Mouse (Mus musculus) stomach, postnatal 0 days (tissue): ENCODE data around the gene Ap3s2. TPM values are rescaled to one million over a fixed set of nuclear protein-coding genes. Genes with fewer than 3 reads are reported as not detected.

Source experiments
- ATAC-seq: fragments of 200-750 bp; cut with Nextera tagmentation; 2 replicates; pipeline ENCODE4 v1.8.0; 2017; ENCODE audit not compliant: low FRiP score, low TSS enrichment
- DNase-seq: peaks from one replicate; pipeline ENCODE4 v3.0.0-alpha.2; 2016; ENCODE audit warnings: low spot score
- H3K27ac ChIP-seq: fragments of 300-500 bp; sonication (generic); replicated peaks from 2 replicates; pipeline ENCODE4 v1.5.1; 2014; ENCODE audit warnings: mild to moderate bottlenecking, control low read depth
- H3K27me3 ChIP-seq: fragments of 300-500 bp; sonication (generic); 2 replicates; pipeline ENCODE4 v1.6.1; 2014; ENCODE audit warnings: low read length; ENCODE audit not compliant: control insufficient read depth, insufficient read depth
- H3K36me3 ChIP-seq: fragments of 300-500 bp; sonication (generic); 2 replicates; pipeline ENCODE4 v1.6.1; 2014; ENCODE audit warnings: low read length, mixed read lengths; ENCODE audit not compliant: control insufficient read depth, insufficient read depth
- H3K4me1 ChIP-seq: fragments of 300-500 bp; sonication (generic); replicated peaks from 2 replicates; pipeline ENCODE4 v1.6.1; 2014; ENCODE audit warnings: antibody characterized with exemption; ENCODE audit not compliant: control insufficient read depth, insufficient read depth
- H3K4me2 ChIP-seq: fragments of 300-500 bp; sonication (generic); replicated peaks from 2 replicates; pipeline ENCODE4 v1.6.1; 2014; ENCODE audit warnings: low read depth, mild to moderate bottlenecking, control low read depth, moderate library complexity
- H3K4me3 ChIP-seq: fragments of 300-500 bp; sonication (generic); 2 replicates; pipeline ENCODE4 v1.5.1; 2014; ENCODE audit warnings: low read depth, low read length, control low read depth
- H3K9ac ChIP-seq: fragments of 300-500 bp; sonication (generic); 2 replicates; pipeline ENCODE4 v1.6.1; 2014; ENCODE audit warnings: mild to moderate bottlenecking, low read length, control low read depth, mixed read lengths
- H3K9me3 ChIP-seq: fragments of 300-500 bp; sonication (generic); 2 replicates; pipeline ENCODE4 v1.6.1; 2016; ENCODE audit warnings: low read length; ENCODE audit not compliant: control insufficient read depth
- CTCF ChIP-seq: IDR thresholded peaks from 2 replicates; pipeline ENCODE4 v1.5.1; 2016; ENCODE audit warnings: antibody characterized with exemption, low read depth, mild to moderate bottlenecking, moderate library complexity
- EP300 ChIP-seq: optimal IDR thresholded peaks from 2 replicates; pipeline ENCODE3; 2016; ENCODE audit warnings: antibody characterized with exemption
- WGBS: fragments of 180-500 bp; shearing (Covaris S2); extraction: QIAGEN DNeasy Blood & Tissue Kit; methylation state at CpG from one replicate; pipeline ENCODE4 v1.1.7; 2014; 5-methylcytosine and 5-hydroxymethylcytosine counted together
- polyA plus RNA-seq: library from polyadenylated mRNA; unstranded; fragments of >200 nt; fragmentation: Nextera tagmentation; extraction: Ambion mirVana; gene quantifications from 2 replicates; pipeline ENCODE4 v1.2.1, GENCODE M21; 2015

The Ap3s2 gene
- polyA plus RNA-seq, 1 experiment from 2014 or later = 17.8 TPM

DNA sequence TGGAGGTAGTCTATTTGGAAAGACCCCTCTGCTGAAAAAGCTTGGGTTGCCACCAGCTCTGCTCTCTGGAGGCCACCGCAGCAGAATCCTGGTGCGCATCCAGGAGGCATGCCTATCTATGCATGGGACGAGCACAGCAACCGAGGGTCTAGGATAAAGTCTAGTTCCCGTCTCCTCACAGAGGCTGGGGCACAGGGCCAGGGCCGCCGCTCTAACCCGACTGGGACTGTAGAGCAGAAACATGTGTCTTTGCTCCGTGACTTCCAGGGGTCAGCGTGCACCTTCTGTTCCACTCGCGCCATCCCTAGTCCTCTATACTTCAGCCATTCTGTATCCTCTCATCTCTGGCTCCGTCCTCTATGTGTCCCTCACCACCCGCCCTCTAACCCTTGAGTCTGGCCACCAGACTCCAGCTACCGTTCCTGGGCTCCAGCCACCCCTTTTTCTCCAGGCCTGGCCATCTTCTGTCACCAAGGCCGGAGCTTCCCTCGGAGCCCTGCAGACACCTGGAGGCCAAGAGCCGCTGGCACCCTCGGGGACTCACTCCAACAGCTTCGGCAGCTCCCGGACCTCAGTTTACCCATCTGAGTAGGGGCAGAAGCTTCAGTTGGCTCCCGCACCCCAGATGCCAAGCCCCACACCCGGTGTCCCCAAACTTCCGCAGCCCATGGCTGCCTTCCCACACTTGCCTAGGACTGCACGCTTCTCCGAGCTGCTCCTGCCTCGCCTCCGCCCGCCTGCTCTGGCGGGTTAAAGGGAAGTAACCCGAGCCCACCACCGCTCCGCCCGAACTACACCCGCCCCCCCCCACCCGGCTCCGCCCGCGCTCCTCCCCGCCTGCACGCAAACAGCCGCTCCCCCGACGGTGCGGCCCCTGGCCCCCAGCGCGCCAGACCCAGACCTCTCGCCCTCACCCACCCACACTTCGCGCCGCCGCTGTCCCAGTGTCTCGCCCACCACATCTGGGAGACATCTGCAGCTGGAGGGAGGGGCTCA, 72.7 kb downstream of the Ap3s2 start:
- ATAC-seq (peak; percentile 60; the same call in 1 of the 2 replicates), DNase-seq (peak; percentile 80)
- Histone ChIP-seq H3K36me3 (no peaks in the 10 kb centered on the region), H3K4me3 (peak overlapping the region; percentile 48), H3K9ac (peak overlapping the region; percentile 57), H3K4me1 (no peaks in the 10 kb centered on the region), H3K27me3 (no peaks in the 10 kb centered on the region), H3K9me3 (no peaks in the 10 kb centered on the region), H3K4me2 (peak overlapping the region; percentile 64), H3K27ac (peak overlapping the region; percentile 58; the same call in 1 of the 2 replicates)
- 11% methylated on average over 40 of the region's 53 CpGs for WGBS
- TF ChIP-seq EP300 = no peak
- no peak for TF ChIP-seq CTCF

DNA sequence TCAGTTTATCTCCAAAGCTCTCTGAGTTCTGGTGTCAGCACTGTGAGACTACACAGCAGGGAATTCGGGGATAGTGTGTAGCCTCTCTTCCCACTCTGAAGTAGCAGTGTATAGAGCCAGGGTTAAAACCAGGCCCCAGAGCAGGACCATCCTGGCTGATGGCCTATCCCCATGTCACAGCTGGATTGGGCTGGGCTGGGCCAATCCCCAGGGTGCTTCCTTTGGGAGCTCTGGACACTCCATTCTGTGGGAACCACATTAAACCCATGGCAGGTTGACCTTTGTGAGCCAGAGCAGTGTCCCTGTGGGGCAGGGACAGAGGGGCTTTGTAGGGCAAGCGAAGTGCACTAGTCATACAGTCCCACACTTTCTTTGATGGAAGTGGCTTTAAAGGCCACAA, 74.1 kb downstream of the Ap3s2 start:
- peak overlapping the region; percentile 64 for H3K4me2 ChIP-seq
- no peaks in the 10 kb centered on the region for H3K9me3 ChIP-seq
- peak overlapping the region; percentile 48; the same call in 1 of the 2 replicates for H3K4me3 ChIP-seq
- 72% methylated on average over 2 of the region's 2 CpGs for WGBS
- TF ChIP-seq EP300 (no peak), CTCF (no peak)
- no peak overlapping the region for H3K27ac ChIP-seq
- H3K27me3 ChIP-seq = no peaks in the 10 kb centered on the region
- H3K4me1 ChIP-seq = no peaks in the 10 kb centered on the region
- H3K9ac ChIP-seq = no peak overlapping the region
- no peaks in the 10 kb centered on the region; the same call in 1 of the 2 replicates for H3K36me3 ChIP-seq
- DNase-seq (no peak), ATAC-seq (no peak)

DNA sequence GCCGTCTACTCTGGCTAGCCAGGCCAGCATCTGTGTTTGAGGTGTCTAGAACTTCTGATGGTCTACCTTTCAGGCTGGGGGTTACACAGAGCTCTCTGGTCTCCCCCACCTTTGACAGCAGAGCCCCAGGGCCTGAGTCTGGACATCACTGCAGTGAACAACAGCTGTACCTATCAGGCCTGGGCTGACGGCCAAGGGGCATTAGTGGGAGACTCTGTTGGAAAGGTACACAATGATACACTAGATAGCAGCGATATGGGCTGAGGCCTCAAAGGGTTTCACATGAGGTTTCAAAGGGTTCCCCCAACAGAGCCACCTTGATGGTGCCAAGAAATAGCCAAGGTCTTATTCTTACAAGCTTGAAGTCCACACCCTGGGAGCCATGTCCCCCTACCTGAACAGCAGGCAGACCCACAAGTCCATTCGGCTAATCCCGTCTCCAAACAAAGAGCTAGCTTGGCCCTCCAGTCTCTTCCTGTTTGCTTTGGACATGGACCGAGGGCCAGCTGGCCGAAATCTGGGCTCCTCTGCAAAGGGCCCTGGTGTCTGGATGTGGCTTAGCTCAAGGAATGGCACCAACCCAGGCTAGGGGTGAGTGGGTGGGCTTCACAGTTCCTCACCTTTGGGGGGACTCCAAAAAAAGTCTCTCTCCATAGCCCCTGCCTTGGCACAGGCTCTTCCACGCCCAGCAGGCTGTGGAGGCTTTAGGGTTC, 76.2 kb downstream of the Ap3s2 start:
- ATAC-seq (peak; percentile 66), DNase-seq (peak; percentile 81)
- WGBS = 48% methylated on average over 8 of the region's 8 CpGs
- no peak overlapping the region for H3K4me3 ChIP-seq
- no peak overlapping the region for H3K9ac ChIP-seq
- H3K4me1 ChIP-seq = no peaks in the 10 kb centered on the region
- H3K27me3 ChIP-seq = no peaks in the 10 kb centered on the region
- H3K36me3 ChIP-seq = no peaks in the 10 kb centered on the region; the same call in 1 of the 2 replicates
- TF ChIP-seq CTCF (no peak), EP300 (no peak)
- H3K4me2 ChIP-seq = peak overlapping the region; percentile 29
- no peaks in the 10 kb centered on the region for H3K9me3 ChIP-seq
- H3K27ac ChIP-seq = peak overlapping the region; percentile 63; the same call in 1 of the 2 replicates

DNA sequence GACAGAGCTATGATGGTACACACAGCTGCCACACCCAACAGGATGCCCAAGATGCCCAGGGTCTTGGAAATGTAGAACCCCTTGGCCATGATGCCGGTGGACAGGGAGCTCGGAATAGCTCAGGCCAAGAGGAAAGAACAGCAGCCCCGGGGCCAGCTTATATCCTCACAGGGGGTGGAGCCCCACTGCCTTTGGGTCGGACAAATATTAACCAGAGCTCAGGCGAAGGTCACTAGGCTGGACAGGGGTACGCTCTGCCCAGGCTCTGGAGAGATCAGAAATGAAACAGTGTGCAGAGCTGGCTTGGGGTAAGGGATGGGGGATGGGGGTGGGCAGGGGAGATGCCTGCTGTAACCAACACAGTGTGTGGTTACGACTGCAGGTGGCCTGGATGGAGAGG, 78.3 kb downstream of the Ap3s2 start:
- 44% methylated on average over 7 of the region's 7 CpGs for WGBS
- no peak overlapping the region for H3K9ac ChIP-seq
- 0 out of 2 replicates have a peak, but pooled peaks have one; percentile 25 for ATAC-seq
- H3K27ac ChIP-seq = no peak overlapping the region; the same call in 1 of the 2 replicates
- H3K27me3 ChIP-seq = no peaks in the 10 kb centered on the region
- no peak overlapping the region for H3K4me3 ChIP-seq
- H3K36me3 ChIP-seq = no peaks in the 10 kb centered on the region; the same call in 1 of the 2 replicates
- H3K9me3 ChIP-seq = no peaks in the 10 kb centered on the region
- H3K4me1 ChIP-seq = no peaks in the 10 kb centered on the region
- peak overlapping the region; percentile 8; the same call in 1 of the 2 replicates for H3K4me2 ChIP-seq
- DNase-seq = peak; percentile 55
- no peak for TF ChIP-seq CTCF
- no peak for TF ChIP-seq EP300

DNA sequence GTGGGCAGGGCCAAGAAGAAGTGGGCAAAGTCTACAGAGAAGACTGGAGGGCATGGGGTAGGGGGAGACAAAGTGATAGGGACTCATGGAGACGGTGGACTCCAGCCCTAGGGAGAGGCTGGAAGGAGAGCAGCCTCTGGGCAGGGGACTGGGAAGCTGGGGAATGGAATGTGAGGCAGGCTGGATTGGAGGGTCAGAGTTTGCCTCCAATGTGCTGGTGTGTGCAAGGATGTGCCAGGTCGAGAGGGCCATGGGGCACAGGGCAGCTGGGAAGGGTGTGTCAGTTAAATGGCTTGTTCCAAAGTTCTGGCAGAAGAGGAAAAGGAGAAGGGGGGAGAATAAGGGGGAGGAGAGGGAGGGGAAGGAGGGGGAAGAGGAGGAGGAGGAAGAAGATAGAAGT, 83.2 kb downstream of the Ap3s2 start:
- Histone ChIP-seq H3K27ac (no peak overlapping the region), H3K9me3 (no peaks in the 10 kb centered on the region), H3K4me2 (no peak overlapping the region), H3K9ac (no peak overlapping the region), H3K4me3 (no peak overlapping the region), H3K4me1 (no peaks in the 10 kb centered on the region), H3K27me3 (no peaks in the 10 kb centered on the region), H3K36me3 (no peaks in the 10 kb centered on the region; the same call in 1 of the 2 replicates)
- WGBS = 43% methylated on average over 2 of the region's 2 CpGs
- TF ChIP-seq CTCF (no peak), EP300 (no peak)
- no peak for DNase-seq
- no peak for ATAC-seq
